Mouse (Mus musculus): ENCODE results near the gene Igsf3. TPM values are rescaled to one million over a fixed set of nuclear protein-coding genes. Genes with fewer than 3 reads are reported as not detected.

Gene Igsf3
- polyA plus RNA-seq, 1 experiment from 2014 or later, result 54.8 TPM

GRCm38 (mm10) chr3:101500393-101501051, 123.6 kb downstream of the Igsf3 start:
- Histone ChIP-seq H3K36me3 (no peaks in the 10 kb centered on the region), H3K27me3 (no peaks in the 10 kb centered on the region), H3K4me1 (peaks cover 10% of the 10 kb centered on the region), H3K4me2 (no peak overlapping the region), H3K9me3 (no peaks in the 10 kb centered on the region), H3K9ac (no peak overlapping the region), H3K4me3 (no peak overlapping the region), H3K27ac (no peak overlapping the region)
- WGBS, result 72% methylated on average over 11 of the region's 11 CpGs
- no peak for ATAC-seq (ENCODE audit: insufficient number of reproducible peaks, low FRiP score, low TSS enrichment, low read depth)

DNA sequence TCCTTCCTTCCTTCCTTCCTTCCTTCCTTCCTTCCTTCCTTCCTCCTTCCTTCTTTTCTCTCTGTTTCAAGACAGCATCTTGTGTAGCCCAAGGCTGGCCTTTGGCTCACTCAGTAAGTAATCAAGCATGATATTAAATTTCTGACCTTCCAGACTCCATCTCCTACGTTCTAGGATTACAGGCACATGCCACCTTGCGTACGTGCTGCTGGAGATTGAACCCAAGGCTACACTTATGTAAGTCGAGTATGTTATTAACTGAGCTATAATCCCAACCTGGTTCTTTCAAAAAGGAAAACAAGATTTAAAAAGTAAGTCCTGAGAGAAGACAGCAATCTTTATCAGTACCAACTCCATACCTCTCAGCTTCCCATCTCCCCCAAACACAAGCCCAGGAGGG, 124.7 kb downstream of the Igsf3 start:
- Histone ChIP-seq H3K27me3 (no peaks in the 10 kb centered on the region), H3K4me3 (no peak overlapping the region), H3K36me3 (no peaks in the 10 kb centered on the region), H3K9me3 (no peaks in the 10 kb centered on the region), H3K4me1 (peaks cover 17% of the 10 kb centered on the region), H3K4me2 (no peak overlapping the region), H3K27ac (no peak overlapping the region), H3K9ac (no peak overlapping the region)
- WGBS, result 48% methylated on average over 4 of the region's 4 CpGs
- no peak for ATAC-seq (ENCODE audit: insufficient number of reproducible peaks, low FRiP score, low TSS enrichment, low read depth)

- H3K4me1 ChIP-seq, result peaks cover 24% of the 10 kb centered on the region
- WGBS, result 24% methylated on average over 14 of the region's 14 CpGs
- no peaks in the 10 kb centered on the region for H3K36me3 ChIP-seq
- H3K27me3 ChIP-seq, result no peaks in the 10 kb centered on the region
- no peak overlapping the region for H3K4me2 ChIP-seq
- H3K9ac ChIP-seq, result no peak overlapping the region
- H3K4me3 ChIP-seq, result no peak overlapping the region
- no peak overlapping the region for H3K27ac ChIP-seq
- no peaks in the 10 kb centered on the region for H3K9me3 ChIP-seq
- ATAC-seq (ENCODE audit: insufficient number of reproducible peaks, low FRiP score, low TSS enrichment, low read depth), result no peak
Observed at GRCm38 (mm10) chr3:101502086-101502760, 125.3 kb downstream of the Igsf3 start.

GRCm38 (mm10) chr3:101506179-101506578, 129.3 kb downstream of the Igsf3 start:
- Histone ChIP-seq H3K4me1 (peaks cover 31% of the 10 kb centered on the region), H3K36me3 (no peaks in the 10 kb centered on the region), H3K27me3 (no peaks in the 10 kb centered on the region), H3K4me3 (no peak overlapping the region), H3K27ac (peak overlapping the region; percentile 43), H3K9me3 (no peaks in the 10 kb centered on the region), H3K4me2 (no peak overlapping the region), H3K9ac (no peak overlapping the region)
- ATAC-seq (ENCODE audit: insufficient number of reproducible peaks, low FRiP score, low TSS enrichment, low read depth), result peak; percentile 62
- 34% methylated on average over 5 of the region's 5 CpGs for WGBS

GRCm38 (mm10) chr3:101506970-101507702, 130.3 kb downstream of the Igsf3 start:
- ATAC-seq (ENCODE audit: insufficient number of reproducible peaks, low FRiP score, low TSS enrichment, low read depth), result no peak
- Histone ChIP-seq H3K27ac (no peak overlapping the region), H3K4me2 (no peak overlapping the region)

DNA sequence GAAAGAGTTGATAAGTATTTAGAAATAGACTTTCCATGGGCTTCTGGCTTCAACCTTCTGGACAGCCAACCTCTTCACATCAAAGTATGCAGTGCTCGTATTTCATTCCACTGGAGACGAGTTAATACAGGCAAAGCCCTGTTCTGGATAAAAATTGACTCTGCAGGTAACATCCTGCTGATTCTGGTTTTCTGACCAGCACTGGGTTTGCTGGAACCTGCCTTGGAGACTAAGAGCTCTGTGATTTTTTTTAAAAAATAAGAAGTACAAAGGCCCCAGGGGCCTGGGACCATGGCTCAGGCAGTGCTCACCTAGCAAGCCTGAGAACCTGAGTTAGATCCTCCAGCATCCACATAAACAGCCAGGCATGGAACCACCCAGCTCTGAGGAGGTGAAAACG, 130.9 kb downstream of the Igsf3 start:
- Histone ChIP-seq H3K27me3 (no peaks in the 10 kb centered on the region), H3K4me1 (peaks cover 21% of the 10 kb centered on the region), H3K4me3 (no peak overlapping the region), H3K27ac (0 out of 2 replicates have a peak overlapping the region, but pooled peaks have one; percentile 11), H3K36me3 (no peaks in the 10 kb centered on the region), H3K9ac (no peak overlapping the region), H3K4me2 (no peak overlapping the region), H3K9me3 (no peaks in the 10 kb centered on the region)
- no peak for ATAC-seq (ENCODE audit: insufficient number of reproducible peaks, low FRiP score, low TSS enrichment, low read depth)
- WGBS, result 40% methylated on average over 3 of the region's 3 CpGs

More at GRCm38 (mm10) chr3:101506970-101507702, 130.3 kb downstream of the Igsf3 start:
- no peaks in the 10 kb centered on the region for H3K27me3 ChIP-seq
- H3K36me3 ChIP-seq, result no peaks in the 10 kb centered on the region
- 58% methylated on average over 14 of the region's 14 CpGs for WGBS
- no peak overlapping the region for H3K9ac ChIP-seq
- peaks cover 25% of the 10 kb centered on the region for H3K4me1 ChIP-seq
- H3K4me3 ChIP-seq, result no peak overlapping the region
- H3K9me3 ChIP-seq, result no peaks in the 10 kb centered on the region

GRCm38 (mm10) chr3:101509707-101510544, 133.0 kb downstream of the Igsf3 start:
- 84% methylated on average over 10 of the region's 10 CpGs for WGBS
- Histone ChIP-seq H3K4me1 (peaks cover 24% of the 10 kb centered on the region), H3K9me3 (no peaks in the 10 kb centered on the region), H3K9ac (no peak overlapping the region), H3K27me3 (no peaks in the 10 kb centered on the region), H3K27ac (no peak overlapping the region), H3K4me2 (no peak overlapping the region), H3K36me3 (no peaks in the 10 kb centered on the region), H3K4me3 (no peak overlapping the region)
- ATAC-seq (ENCODE audit: insufficient number of reproducible peaks, low FRiP score, low TSS enrichment, low read depth), result no peak

- Histone ChIP-seq H3K36me3 (no peaks in the 10 kb centered on the region), H3K9ac (no peak overlapping the region), H3K4me3 (no peak overlapping the region), H3K4me2 (no peak overlapping the region), H3K27ac (no peak overlapping the region), H3K4me1 (peaks cover 24% of the 10 kb centered on the region), H3K27me3 (no peaks in the 10 kb centered on the region), H3K9me3 (no peaks in the 10 kb centered on the region)
- ATAC-seq (ENCODE audit: insufficient number of reproducible peaks, low FRiP score, low TSS enrichment, low read depth), result no peak
- WGBS, result 75% methylated on average over 5 of the region's 5 CpGs
Observed at GRCm38 (mm10) chr3:101510632-101511031, 133.7 kb downstream of the Igsf3 start.

Other genes with a start within 250 kb of the Igsf3 start
- 0.20 TPM in 1 of 2 replicates, not detected in the other for gene Cd2, start 89.1 kb upstream of the Igsf3 start, polyA plus RNA-seq (2015; fragmentation: Nextera tagmentation; extraction: Ambion mirVana)
- gene Atp1a1, start 227.6 kb downstream of the Igsf3 start, polyA plus RNA-seq (2015; fragmentation: Nextera tagmentation; extraction: Ambion mirVana), result 63.5 and 78.0 TPM in 2 replicates